Mouse (Mus musculus) thymus, adult 18-20 months (tissue): ENCODE measurements around the gene Pum3.
"Not testable (repeated sequence)": the region's sequence is repeated elsewhere in the genome, so short reads cannot be mapped to it uniquely, and the experiment has no call there.

Experiments
- DNase-seq, 2 experiments: peaks; one replicate each; pipeline ENCODE4 v3.0.0; 2022; ENCODE audit warnings: mixed read lengths in 2 of 2

The Pum3 gene

GRCm38 (mm10) chr19:27391344-27391743 is 38.3 kb downstream of the Pum3 start:
- DNase-seq = no peak

- DNase-seq = not testable (repeated sequence)
These were observed 40.1 kb downstream of the Pum3 start for GRCm38 (mm10) chr19:27389566-27389965.

- DNase-seq = no peak
These were observed 44.3 kb downstream of the Pum3 start for GRCm38 (mm10) chr19:27385304-27385703.

GRCm38 (mm10) chr19:27383266-27383665 is 46.4 kb downstream of the Pum3 start:
- DNase-seq = no peak

- DNase-seq = no peak
These were observed 47.5 kb downstream of the Pum3 start for GRCm38 (mm10) chr19:27382131-27382530.

GRCm38 (mm10) chr19:27379712-27380401 is 49.8 kb downstream of the Pum3 start:
- DNase-seq = no peak

- no peak for DNase-seq
These were observed 58.8 kb downstream of the Pum3 start for GRCm38 (mm10) chr19:27370784-27371183.

GRCm38 (mm10) chr19:27370174-27370573 is 59.5 kb downstream of the Pum3 start:
- DNase-seq = no peak

GRCm38 (mm10) chr19:27369461-27370135 is 60.0 kb downstream of the Pum3 start:
- no peak for DNase-seq

GRCm38 (mm10) chr19:27366113-27366746 is 63.4 kb downstream of the Pum3 start:
- DNase-seq = no peak

- no peak for DNase-seq
These were observed 65.1 kb downstream of the Pum3 start for GRCm38 (mm10) chr19:27364521-27364931.

- DNase-seq = no peak
These were observed 65.7 kb downstream of the Pum3 start for GRCm38 (mm10) chr19:27363891-27364290.

GRCm38 (mm10) chr19:27360381-27360780 is 69.2 kb downstream of the Pum3 start:
- DNase-seq = no peak

- DNase-seq = no peak
These were observed 77.9 kb downstream of the Pum3 start for GRCm38 (mm10) chr19:27351700-27352099.

- DNase-seq = no peak
These were observed 83.1 kb downstream of the Pum3 start for GRCm38 (mm10) chr19:27346501-27346900.
